Mouse (Mus musculus): ENCODE results near the gene Vasn.
A peak's percentile ranks its signal among the peaks of the same experiment; 100 is the strongest.

Gene Vasn

GRCm38 (mm10) chr16:4607818-4608531 lies 31.8 kb upstream of the Vasn start:
- peak; percentile 85 for DNase-seq

GRCm38 (mm10) chr16:4608532-4609059 lies 31.1 kb upstream of the Vasn start:
- no peak for DNase-seq

GRCm38 (mm10) chr16:4611193-4611592 lies 28.5 kb upstream of the Vasn start:
- DNase-seq, result no peak

- DNase-seq, result no peak
Measured at GRCm38 (mm10) chr16:4611676-4612075, 28.1 kb upstream of the Vasn start.

GRCm38 (mm10) chr16:4613736-4614135 lies 26.0 kb upstream of the Vasn start:
- DNase-seq, result no peak

GRCm38 (mm10) chr16:4614639-4615038 lies 25.1 kb upstream of the Vasn start:
- no peak for DNase-seq

- DNase-seq, result no peak
Measured at GRCm38 (mm10) chr16:4615297-4615696, 24.4 kb upstream of the Vasn start.

- no peak for DNase-seq
Measured at GRCm38 (mm10) chr16:4616829-4617228, 22.9 kb upstream of the Vasn start.

- no peak for DNase-seq
Measured at GRCm38 (mm10) chr16:4624074-4624473, 15.7 kb upstream of the Vasn start.

GRCm38 (mm10) chr16:4624481-4625110 lies 15.1 kb upstream of the Vasn start, which contains the start of gene Pam16:
Gene Pam16 (minus strand): TSS chr16:4624988.
- peak; percentile 89 for DNase-seq

- no peak for DNase-seq
Measured at GRCm38 (mm10) chr16:4627105-4627504, 12.6 kb upstream of the Vasn start.

- DNase-seq, result no peak
Measured at GRCm38 (mm10) chr16:4628898-4629419, 10.8 kb upstream of the Vasn start.

GRCm38 (mm10) chr16:4629950-4630349 lies 9.8 kb upstream of the Vasn start:
- peak; percentile 86 for DNase-seq

- DNase-seq, result no peak
Measured at GRCm38 (mm10) chr16:4632050-4632449, 7.7 kb upstream of the Vasn start.

- no peak for DNase-seq
Measured at GRCm38 (mm10) chr16:4633661-4634060, 6.1 kb upstream of the Vasn start.

- no peak for DNase-seq
Measured at GRCm38 (mm10) chr16:4634681-4635080, 5.1 kb upstream of the Vasn start.

GRCm38 (mm10) chr16:4635760-4636159 lies 4.0 kb upstream of the Vasn start:
- no peak for DNase-seq

- DNase-seq, result no peak
Measured at GRCm38 (mm10) chr16:4638891-4639390, 800 bp upstream of the Vasn start.

GRCm38 (mm10) chr16:4640267-4641005 lies 695 bp downstream of the Vasn start:
- no peak for DNase-seq

GRCm38 (mm10) chr16:4641119-4641838 lies 1.5 kb downstream of the Vasn start:
- no peak for DNase-seq

- no peak for DNase-seq
Measured at GRCm38 (mm10) chr16:4642190-4642589, 2.4 kb downstream of the Vasn start.

GRCm38 (mm10) chr16:4642937-4643336 lies 3.2 kb downstream of the Vasn start:
- DNase-seq, result no peak
